Mouse (Mus musculus) neutrophil, adult 5-6 weeks (primary cell): ENCODE measurements around the gene Gm20498. TPM values are rescaled to one million over a fixed set of nuclear protein-coding genes. Genes with fewer than 3 reads are reported as not detected.
"Not testable (repeated sequence)": the region's sequence is repeated elsewhere in the genome, so short reads cannot be mapped to it uniquely, and the experiment has no call there.

ENCODE experiments used
- ATAC-seq: fragments of 151-379, 151-347 bp; 2 replicates; pipeline ENCODE4 v1.8.0; 2017; ENCODE audit warnings: mild to moderate bottlenecking, moderate TSS enrichment; ENCODE audit not compliant: insufficient number of reproducible peaks, poor library complexity, low FRiP score, severe bottlenecking; ENCODE audit errors: extremely low read depth
- total RNA-seq: library from RNA; stranded (forward); fragments of 200-1000 nt; gene quantifications from 2 replicates; pipeline ENCODE4 v1.2.3, GENCODE M21; 2017

Gene Gm20498
- 20.5 and 25.6 TPM in 2 replicates for total RNA-seq

DNA sequence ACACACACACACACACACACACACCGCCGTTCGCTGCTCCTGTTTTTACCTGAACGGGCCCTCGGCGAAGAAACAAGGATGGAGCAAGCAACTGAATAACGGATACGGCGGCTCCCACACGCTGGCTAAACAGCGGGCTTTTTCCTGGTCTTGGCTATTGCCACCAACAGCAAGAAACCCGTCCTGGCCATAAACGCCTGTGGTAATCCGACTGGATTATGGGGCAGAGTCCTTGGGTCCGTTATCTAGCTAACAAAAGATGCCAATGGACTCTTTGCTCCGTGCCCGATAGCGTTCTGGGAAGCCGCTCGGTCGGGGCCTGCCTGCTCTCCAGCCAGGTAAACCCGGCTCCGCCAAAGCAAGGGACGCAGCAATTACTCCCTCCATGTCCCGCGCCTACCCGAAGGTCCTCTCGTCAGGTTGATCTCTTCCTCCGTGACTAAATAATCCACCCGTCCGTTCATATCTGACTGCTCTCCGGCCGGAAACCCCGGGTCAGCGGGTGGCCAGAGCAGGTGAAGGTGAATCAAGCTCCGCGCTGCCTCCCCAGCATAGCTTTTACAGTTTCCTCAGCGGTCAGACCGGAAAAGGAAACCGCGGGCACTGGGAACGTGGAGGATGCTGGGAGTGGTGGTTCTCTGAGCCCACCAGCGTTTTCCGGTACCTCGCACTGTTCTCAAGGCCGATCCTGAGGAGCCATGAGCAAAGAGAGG is at the start of gene Gm20498, which contains the start of gene Synj2bp:
TSS of gene Gm20498 (minus strand) at position 590 of the 713 bp plus-strand sequence.
TSS of gene Synj2bp (minus strand) at position 596 of the 713 bp plus-strand sequence.
- ATAC-seq: peak; percentile 82

DNA sequence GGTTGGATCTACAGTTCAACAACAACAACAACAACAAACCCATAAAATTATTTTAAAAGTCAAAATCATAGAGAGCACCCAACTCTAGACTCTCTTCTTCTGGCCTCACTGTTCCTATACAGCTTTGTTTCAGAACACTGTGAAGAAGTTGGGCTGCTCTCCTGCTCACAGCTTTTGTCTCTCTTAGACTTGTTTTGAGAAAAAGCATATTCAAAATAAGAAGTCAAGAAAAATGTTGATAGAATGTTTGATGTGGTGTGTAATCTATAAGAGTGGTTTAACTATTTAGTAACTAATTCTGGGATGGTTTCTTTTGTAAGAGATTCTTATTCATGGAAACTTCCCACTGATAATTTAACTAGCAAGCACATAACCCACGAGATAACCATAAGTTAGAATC is 35.7 kb upstream of the Gm20498 start, which contains the start of gene Adam21:
TSS of gene Adam21 (minus strand) at position 101 of the 400 bp plus-strand sequence.
- no peak for ATAC-seq

DNA sequence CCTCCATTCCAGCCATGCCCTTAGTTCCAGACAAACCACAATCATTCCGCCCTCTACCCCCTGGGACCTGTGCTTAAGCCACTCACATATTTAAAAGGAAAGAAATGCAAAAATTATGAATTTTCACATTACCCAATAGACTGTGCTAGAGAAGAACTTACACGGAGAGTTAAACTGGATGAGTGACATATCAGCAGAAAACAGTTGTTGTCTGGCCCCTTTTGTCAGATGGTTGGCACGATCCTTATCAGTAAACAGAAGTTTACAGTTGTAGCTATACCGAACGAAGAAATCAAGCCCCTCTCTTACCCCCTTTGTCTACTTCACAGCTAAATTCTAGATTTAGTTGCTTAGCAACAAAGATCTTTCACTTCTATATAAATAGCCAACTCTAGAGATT is 35.2 kb upstream of the Gm20498 start:
- no peak for ATAC-seq

DNA sequence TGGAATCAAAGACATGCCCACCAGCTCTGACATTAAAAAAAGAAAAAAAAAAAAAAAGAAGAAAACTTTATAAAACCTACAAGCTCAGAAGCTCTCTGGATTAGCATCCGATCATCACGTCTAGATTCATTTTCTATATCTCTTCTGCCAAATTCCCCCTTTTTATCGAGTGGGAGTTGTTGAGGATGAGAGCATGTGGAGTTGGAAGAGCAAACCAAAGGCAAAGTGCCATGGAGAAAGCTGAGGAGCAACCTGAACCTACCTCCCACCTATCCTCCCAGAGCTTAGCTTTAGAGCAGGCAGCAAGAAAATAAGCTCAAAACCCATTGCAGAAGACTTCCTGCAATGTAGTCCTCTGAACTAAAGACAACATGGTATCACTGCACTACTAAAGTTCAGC is 31.5 kb upstream of the Gm20498 start:
- no peak for ATAC-seq

DNA sequence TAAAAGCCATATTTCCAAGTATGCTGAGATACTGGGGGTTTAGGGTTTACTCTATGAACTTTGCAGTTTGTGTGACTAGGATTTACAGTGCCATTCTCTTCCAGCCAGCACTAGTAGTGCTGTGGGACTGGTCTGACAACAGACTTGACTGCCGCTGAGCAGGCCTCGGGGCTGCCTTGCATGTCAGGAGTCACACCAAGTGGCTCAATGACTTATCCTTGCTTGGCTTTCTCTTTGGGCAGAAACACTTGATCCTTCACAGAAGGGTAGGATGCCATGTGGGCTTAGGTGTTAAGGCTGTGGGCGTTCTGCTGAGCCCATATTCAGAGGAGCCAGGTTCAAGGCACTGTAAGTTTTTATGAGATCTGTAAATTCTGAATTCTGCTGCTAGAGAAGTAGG is 16.6 kb upstream of the Gm20498 start:
- no peak for ATAC-seq

DNA sequence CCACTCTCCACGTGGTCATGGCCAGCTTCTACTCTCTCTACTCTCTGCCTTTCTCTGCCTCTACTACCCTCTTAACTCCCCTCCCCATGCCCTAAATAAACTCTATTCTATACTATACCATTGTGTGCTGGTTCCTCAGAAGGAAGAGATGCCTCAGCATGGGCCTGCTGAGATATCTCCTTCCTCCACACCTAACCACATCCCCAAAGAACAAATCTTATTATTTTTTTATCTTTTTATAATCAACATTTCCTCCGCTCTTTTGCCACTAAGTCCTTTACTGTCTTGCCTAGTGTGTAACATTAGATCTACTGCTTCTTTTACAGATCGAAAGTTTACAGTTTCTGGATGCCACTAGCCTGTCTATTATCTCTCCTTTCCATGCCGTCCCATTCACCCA is 14.5 kb upstream of the Gm20498 start:
- ATAC-seq: no peak

DNA sequence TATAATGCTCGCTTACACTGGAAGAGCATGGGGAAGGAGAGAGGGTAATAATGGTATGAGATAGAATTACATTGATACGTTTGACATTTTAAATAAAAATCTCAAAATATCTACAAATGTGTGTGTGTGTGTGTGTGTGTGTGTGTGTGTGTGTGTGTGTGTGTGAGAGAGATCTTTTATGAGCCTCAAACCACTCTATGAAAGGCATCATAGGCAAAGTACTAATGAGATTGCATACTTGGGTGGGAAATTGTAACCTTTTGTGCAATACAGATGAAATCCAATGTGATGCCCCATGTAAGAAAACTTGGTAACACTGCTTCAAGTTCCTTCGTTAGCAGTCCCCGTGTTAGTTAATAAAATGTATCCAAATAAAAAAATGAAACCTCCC is 319 bp upstream of the Gm20498 start:
- no peak for ATAC-seq

DNA sequence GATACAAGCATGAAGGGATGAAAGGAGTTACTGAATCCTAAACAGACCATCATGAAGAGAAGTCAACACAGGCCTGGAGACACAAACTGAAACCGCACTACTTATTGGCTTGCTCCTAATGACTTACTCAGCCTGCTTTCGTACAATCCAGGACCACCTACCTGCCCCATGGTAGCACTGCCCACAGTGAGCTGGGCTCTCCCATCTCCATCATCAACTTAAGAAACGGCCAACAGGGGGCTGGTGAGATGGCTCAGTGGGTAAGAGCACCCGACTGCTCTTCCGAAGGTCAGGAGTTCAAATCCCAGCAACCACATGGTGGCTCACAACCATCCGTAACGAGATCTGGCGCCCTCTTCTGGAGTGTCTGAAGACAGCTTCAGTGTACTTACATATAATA is 2.1 kb downstream of the Gm20498 start:
- not testable (repeated sequence) for ATAC-seq

DNA sequence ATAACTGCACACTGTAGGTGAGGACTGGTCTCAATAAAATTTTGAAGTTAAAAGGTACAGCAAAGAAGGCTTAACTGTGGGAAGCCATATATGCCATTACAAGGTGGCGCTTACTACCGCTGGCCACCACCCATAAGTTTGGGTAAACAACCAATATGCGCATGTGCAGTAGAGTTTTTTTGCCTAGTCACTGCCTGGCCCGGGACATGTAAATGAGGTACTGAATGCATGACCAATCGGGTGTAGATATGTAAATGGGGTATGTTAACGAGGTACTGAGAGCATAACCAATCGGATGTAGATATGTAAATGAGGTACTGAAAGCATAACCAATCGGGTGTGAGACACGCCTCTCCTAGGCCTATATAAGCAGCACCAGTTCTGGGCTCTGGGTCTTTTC is 35.8 kb downstream of the Gm20498 start:
- ATAC-seq: not testable (repeated sequence)

DNA sequence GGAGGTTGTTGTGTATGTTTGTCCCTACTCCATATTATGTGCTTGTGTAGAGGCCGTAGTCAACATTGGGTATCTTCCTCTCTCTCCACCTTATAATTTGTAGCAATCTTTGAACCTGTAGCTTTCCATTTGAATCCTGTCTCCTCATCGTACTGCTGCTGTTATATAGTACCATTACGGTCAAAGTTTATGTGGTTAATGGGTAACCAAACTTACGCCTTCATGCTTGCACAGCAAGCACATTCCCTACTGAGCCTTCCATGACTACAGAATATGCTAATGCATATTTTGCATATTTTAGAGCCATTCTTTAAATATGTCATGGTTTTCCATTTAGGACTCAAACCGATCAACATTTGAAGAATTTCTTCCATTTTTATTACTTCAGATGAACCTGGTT is 42.2 kb downstream of the Gm20498 start:
- no peak for ATAC-seq

DNA sequence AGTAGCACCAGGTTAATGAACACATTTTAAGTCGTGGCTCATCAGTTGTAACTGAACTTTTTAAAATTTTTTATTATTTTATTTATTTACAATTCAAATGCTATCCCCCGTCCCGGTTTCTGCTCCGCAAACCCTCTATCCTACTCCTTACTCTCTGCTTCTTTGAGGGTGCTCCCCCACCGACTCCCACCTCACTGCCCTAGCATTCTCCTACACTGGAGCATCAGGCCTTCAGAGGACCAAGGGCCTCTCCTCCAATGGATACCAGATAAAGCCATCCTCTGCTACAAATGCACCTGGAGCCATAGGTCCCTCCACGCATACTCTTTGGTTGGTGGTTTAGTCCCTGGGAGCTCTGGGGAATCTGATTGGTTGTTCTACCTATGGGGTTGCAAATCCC is 47.4 kb downstream of the Gm20498 start:
- ATAC-seq: no peak

DNA sequence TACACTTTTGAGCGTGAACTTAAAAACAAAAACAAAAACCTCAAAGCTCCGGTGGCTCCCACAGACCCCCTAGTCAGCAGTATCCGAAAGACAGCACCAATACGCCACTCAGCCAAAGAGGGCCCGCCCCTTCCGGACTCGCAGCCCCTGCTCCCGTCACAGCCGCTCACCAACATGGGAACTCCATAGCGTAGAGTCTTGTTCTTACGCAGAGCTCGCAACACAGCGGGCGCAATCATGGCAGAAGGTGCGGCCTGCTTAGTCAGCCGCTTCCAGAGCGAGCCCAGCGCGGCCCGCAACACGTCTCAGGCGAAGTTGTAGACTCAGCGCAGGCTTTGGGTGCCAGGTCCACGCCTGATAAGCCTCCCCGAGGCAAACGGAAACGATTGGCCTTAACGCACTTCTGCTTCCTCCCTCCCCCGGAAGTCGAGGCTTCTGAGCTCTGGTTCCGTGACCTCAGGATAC is 47.9 kb downstream of the Gm20498 start, which contains the start of gene Cox16:
TSS of gene Cox16 (minus strand) at position 401 of the 465 bp plus-strand sequence.
- ATAC-seq: peak; percentile 89

DNA sequence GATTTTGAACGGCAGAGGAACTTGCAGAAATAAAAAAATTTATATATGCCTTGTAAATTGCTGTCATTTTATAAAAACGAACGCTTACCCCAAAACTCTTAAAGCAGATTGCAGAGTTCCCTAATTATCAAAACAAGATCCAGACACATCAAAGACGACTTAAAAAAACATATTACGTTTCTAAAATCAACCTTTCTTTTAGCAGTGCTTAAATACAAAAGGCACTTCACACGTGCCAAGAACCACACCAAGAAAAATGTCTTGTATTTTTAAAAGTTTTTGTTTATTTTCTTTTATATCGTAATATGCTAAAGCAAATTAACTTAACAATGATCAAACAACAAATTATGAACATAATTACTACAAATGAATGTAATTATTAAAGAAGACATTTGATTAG is 48.5 kb downstream of the Gm20498 start:
- ATAC-seq: no peak

DNA sequence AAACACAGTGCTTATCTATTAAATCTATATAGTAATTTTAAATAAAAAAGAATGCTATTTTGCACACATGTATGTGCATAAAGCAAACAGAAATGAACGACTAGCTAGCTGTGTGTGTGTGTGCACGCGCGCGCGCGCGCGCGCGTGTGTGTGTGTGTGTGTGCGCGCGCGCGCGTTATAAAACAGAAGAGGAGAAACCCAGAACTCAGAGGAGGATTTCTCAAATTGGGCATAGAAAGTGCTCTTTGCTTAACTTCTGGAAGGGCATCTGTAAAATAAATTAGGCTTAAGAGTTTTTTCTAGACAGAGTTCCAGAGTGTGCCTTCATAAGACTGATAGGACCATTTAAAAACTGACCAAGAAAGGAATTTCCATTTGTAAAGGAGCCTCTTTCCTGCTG is 49.0 kb downstream of the Gm20498 start:
- ATAC-seq: no peak

DNA sequence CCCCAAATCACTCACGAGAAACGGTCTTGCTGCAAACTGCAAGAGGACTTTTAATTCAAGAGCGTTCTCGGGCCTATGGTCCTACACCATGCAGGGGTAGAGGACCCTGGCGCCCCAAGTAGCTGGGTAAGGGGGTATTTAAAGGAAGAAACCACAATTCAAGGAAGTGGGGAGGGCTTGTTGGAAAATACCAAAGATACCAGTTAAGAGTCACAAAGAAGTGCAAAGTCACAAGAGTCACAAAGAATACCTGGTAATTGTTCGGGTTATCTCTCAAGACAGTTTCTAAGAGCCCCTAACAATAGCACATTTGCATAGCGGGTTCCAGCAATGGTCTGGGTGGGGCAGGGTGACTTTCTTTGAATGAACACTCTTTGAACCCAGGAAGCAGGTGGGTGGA is 73.7 kb downstream of the Gm20498 start:
- not testable (repeated sequence) for ATAC-seq

DNA sequence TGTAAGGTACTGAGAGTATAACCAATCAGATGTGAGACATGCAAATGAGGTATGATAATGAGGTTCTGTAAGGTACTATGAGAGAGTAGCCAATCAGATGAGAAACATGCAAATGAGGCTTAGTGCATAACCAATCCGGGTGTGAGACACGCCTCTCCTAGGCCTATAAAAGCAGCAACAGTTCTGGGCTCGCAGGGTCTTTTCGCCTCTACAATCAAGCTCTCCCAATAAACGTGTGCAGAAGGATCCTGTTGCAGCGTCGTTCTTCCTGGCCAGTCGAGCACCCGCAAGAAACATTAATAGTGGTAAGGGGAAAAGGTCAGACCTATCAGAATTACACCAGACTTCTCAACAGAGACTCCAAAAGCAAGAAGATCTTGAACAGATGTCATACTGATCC is 93.7 kb downstream of the Gm20498 start:
- not testable (repeated sequence) for ATAC-seq

DNA sequence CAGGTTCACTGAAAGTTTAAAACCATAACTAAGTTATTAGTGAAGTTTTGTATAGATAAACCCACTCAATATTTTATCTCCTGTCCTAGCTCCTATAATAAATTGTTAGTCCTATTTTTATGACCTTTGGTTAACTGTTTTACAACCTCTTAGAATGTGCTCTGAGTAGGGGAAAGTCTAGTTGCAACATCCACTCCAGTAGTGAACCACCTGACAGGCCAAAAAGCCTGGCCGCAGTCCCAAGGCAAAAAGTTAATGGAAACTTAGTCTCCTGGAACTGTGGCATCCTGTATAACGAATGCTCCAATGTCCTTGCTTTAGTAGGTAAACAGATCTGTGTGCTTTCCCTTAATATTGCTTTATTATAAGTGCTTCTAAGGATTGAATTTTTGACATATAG is 97.9 kb downstream of the Gm20498 start:
- ATAC-seq: not testable (repeated sequence)

DNA sequence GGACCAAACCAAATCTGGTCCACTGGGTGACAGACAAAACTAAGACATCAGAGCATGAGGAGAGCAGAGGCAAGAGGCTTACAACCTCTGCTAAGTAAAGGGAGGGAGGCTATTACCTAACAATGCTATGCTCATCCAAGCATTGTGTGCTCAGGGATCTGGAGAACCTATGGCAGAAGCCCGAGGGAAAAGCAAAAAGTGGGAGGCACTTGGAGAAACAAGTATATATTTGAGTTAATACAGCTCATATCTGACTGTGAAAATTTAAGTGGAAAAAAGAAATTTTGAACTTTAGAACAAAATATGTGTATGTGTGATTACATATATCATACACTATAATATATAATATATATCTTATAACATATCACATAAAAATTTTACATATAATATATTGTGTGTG is 110.9 kb downstream of the Gm20498 start, which contains the start of gene Adam4:
TSS of gene Adam4 (minus strand) at position 101 of the 400 bp plus-strand sequence.
- no peak for ATAC-seq

DNA sequence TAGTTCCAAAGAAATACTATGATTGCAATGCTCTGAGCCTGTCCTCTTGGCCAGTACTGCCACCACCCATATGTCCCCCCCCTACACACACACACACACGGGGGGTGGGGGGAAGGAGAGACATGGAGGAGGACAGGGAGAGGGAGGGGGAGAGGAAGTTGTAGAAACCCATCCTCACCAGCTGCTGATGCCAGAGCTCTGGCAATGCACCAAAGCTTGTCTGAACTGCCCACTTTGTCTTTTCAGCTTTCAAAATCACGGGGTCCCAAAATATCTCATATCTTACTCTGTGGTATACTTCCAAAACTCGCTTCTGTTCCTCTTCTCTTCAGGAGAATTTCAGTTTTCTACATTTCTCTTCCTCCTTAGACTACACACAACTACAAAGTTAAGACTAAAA is 119.5 kb downstream of the Gm20498 start:
- ATAC-seq: no peak

DNA sequence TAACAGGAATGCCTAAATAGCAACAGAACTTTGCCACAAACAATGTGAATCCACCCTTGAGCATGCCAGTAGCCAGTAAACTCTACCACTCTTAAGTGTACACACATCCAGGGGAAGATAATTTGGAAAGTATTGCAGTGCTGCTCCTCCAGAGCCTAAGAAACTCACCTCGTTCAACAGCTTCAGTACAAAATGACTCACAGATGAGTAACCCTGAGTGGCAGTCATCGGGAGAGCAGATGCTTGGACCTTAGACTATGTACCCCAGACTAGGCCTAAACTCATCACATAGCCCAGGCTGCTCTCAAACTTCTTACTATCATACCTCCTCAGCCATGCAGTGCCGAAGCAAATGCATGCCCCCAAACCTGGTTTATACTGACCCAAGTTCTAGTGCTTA is 123.7 kb downstream of the Gm20498 start:
- ATAC-seq: no peak

DNA sequence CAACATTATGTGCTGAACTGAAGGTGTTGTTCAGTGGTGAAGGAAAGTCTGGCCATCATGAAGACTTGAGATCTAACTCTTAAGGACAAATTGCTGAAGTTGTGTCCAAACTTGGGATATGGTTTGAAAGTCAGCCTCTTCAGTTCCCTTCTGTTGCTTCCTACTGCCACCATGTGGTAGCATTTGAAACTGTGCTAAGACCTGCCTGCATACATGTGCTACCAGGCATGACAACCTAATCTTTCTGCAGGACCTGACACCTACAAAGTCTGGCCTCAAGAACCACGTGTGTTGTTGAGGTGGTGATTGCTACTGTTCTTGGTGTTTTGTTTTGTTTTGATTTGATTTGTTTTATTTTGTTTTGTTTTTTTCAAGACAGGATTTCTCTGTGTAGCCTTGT is 130.5 kb downstream of the Gm20498 start:
- no peak for ATAC-seq
